Mouse (Mus musculus) left cerebral cortex, postnatal 4 days (tissue): ENCODE data around the gene Ppp1r14d. TPM values are rescaled to one million over a fixed set of nuclear protein-coding genes. Genes with fewer than 3 reads are reported as not detected.

Source experiments
- DNase-seq: peaks from one replicate; pipeline ENCODE4 v3.0.0-alpha.2; 2022
- intact Hi-C: fragments of 180-260 bp; cut with DNase I; formaldehyde crosslinking; loops from one replicate; pipeline ENCODE4 v1.15.1; 2025
- total RNA-seq, 2 experiments: library from RNA; stranded (reverse); gene quantifications; 2 replicates each; pipeline ENCODE4 v1.2.3; 2021

Ppp1r14d gene
- not detected for total RNA-seq

DNA sequence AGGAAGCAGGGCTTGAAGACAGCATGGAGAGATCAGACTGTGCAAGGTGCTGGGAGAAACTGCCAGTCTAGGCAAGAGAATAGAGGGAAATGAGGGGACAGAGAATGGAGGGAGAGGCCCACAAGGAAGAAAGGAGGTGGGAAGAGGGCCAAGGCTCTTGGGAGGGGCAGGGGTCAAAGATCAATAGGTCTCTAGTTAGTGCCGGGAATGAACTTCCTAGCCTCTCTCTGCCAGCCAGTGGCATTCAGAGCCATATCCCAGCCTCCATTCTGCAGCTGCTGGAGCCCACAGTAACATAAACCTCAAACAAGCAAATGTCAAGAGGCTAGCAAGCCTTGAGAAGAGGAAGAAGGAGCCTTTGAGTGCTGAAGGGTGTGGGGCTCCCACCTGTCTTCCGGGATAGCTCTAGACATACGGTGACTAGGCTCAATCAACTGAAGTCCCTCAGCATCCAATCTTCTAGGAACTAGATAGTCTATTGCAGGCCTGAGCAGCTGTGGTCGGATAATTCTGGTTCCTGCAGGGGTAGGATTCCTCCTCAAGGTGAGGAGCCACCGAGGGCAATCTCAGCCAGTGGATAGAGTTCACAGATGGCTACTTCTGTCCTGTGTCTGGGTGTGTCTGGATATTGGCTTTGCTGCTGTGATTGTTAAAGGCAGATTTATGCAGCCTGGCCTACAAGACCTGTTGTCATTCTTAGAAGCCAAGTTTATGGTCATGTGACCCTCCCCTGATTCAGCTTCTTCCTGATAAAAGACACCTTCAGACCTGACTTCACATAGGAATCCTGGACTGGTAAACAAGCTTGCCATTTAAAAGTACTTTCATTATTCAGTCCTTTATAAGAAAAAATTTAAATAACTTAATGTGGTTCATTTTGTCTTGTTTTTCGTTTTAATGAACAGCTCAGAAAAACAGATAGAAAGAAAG lies at the start of gene Ppp1r14d:
TSS of gene Ppp1r14d (minus strand) at position 132 of the 930 bp plus-strand sequence.
- intact Hi-C loops: no loop called here
- no peak for DNase-seq

DNA sequence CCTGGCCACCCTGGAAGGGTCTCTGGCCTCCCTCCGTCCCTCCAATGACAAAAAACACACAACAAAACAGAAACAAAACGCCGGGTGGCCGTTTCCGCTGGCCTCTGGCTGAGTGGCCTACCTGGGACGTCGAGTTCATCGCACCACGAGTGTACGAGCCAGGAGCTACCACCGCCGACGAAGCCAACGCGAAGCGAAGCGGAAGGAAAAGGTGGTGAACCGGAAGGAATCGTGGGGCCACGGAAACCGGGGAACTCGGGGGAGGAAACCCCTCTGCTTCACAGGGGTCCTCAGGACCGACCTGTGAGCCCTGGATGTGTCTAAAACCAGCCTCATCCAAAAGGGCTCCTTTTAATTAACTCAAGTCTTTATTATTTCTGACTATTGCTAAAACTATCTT lies 48.1 kb upstream of the Ppp1r14d start:
- intact Hi-C loops: no loop called here
- DNase-seq: no peak

DNA sequence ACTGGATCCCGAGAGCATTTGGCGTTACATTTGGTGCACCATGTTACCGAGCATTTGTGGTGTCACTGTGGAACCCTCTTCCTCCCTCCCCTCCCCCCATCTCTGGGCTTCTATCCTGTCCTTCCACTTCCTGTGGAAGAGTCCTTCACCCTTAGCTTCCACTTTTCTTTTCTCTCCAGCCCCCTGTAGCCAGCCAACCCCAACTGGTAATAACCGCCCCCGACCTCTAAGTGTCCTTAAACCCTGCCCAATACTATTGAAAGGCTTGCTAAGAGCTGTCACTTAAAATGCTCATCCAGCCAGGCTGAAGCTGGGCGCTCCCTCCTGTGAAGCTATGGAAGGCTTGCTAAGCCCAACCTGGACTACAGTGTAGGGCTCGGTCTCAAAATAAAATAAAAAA lies 47.2 kb upstream of the Ppp1r14d start:
- DNase-seq: no peak
- intact Hi-C loops: no loop called here

DNA sequence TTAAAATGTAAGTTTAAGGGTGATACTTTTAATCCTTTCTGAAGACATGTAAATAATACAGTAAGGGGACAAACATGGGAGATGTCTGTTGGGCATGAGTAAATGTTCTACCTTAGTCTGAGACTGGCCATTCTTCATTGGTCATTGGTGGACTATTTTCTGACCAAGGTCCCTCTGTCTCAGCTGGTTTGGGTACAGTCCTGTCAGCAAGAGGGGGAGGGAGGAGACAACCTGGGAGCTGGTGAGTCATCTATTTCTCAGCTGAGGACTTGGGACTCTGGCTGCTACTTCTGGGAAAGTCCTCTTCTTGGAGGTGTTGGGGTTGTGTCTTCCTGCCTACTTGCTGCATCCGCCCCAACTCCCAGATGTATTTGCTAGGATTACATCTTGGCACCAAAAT lies 44.4 kb upstream of the Ppp1r14d start:
- DNase-seq: no peak
- intact Hi-C loops: no loop called here

DNA sequence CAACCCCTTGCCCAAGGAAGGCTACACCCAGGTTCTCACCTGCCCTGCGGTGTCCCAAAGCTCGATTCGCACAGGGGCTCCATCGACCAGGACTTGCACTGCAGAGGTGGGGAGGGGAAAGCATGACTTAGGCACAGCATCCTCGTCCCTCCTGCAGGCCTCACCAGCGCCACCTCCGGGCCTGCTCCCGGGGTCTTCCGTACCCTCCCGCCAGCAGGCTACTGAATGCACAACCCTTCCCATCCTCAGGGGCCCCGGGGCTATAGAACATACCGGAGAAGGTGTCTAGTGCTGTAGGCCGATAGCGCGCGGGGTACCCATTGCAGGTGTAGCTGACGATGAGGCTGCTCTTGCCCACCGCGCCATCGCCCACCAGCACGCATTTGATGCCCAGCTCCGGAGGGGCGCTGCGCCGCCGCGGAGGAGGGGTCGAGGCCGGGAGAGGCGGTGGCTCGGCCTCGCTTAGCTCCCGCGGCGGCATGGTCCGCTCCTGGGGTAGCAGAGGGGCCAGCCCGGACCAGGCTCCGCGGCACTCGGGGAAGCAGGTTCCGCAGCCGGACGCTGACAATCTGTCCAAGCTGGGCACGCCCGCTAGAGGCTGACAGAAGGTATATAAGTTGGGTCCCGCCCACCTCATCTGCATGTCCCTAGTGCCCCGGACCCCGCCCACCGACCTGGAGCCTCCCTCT lies 41.1 kb upstream of the Ppp1r14d start, which contains the start of gene Rhov:
TSS of gene Rhov (minus strand) at position 630 of the 689 bp plus-strand sequence.
- intact Hi-C loops: no loop called here
- peak; percentile 79 for DNase-seq

DNA sequence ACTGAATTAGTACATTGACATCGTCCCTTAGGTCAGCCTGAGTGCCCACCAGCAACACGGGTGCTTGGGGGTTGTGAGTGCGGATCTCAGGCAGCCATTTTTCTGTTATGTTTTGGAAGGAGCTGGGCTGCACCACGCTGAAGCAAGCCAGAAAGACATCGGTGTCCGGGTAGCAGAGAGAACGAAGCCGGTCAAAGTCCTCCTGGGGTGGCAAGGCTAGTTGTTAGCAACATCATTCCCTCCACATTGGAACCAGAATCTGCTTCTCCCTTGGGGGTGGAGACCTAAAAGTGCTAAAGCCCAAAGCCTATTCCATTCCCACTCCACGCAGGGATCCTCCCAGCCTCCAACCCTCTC lies 40.6 kb upstream of the Ppp1r14d start:
- intact Hi-C loops: no loop called here
- DNase-seq: no peak

DNA sequence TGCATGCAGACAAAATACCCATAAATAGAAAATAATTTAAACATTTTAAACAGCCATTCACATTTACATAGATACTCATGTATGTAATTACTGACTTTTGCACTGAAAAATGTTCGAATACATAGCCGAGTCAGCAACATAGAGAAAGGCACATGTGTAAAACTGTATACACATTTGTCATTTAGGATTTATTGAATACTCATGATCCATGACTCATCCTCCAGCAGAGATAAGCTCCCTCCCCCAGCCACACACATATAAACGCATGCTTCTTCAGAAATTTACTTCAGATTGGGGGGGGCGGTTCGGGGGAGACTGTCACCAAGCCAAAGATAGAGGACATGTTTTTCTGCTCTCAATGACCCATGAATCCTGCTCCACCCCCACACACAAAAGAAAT lies 34.1 kb upstream of the Ppp1r14d start:
- no peak for DNase-seq
- intact Hi-C loops: no loop called here

DNA sequence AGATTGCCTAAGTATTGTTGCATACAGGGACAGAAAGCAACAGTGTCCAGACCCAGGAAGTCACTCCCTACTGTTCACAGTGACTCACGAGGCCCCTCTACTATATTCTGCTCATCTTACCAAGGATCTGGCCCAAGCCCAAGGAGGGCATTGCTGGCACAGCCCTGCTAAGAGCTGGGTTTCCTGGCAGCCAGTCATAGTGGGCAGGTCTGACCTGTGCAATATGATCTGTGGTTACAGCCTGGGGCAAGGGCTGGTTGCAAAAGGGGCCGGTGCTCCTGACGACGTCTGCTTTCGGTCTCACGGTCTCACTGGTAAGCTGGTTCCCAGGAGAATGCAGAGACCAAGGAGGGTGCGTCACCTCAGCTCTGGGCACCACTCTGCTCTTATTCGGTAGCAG lies 33.3 kb upstream of the Ppp1r14d start:
- intact Hi-C loops: no loop called here
- DNase-seq: peak; percentile 74

DNA sequence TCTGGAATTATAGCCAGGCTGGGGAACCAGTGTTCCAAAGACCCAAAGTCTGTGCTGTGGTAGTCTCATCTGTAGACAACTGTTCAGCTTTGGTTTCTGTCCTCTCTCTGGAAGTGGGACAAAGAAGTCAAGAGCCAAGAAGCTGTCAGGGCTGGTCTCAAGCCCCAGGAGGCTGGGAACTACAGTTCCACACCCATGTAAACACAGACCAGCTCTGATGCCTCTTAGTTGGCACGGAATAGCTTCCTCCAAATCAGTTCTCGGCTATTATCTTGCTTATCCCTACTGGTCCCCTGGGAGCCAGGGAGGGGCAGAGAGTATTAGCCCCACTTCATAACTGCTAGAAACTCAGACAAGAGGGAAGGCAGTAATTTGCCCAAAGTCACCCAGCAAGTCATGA lies 31.6 kb upstream of the Ppp1r14d start:
- DNase-seq: no peak
- intact Hi-C loops: no loop called here

DNA sequence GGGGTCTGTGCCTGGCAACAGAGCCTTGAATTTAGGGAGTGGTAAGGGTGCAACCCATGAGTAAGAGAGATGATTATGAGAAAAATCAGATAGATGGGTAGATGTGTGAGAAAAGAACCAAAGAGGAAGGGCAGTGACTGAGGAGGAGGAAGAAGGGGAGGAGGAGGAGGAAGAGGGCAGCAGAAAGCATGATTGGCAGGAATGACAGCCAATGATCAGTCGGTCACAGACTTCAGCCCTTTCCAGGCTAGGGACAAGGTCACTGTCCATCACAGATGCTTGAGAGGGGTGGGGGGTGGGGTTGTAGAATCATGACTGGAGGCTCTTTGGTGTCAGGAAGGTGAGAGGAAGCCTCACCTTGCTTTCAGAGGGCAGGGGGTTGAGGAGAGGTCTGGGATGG lies 30.8 kb upstream of the Ppp1r14d start:
- no peak for DNase-seq
- intact Hi-C loops: no loop called here

DNA sequence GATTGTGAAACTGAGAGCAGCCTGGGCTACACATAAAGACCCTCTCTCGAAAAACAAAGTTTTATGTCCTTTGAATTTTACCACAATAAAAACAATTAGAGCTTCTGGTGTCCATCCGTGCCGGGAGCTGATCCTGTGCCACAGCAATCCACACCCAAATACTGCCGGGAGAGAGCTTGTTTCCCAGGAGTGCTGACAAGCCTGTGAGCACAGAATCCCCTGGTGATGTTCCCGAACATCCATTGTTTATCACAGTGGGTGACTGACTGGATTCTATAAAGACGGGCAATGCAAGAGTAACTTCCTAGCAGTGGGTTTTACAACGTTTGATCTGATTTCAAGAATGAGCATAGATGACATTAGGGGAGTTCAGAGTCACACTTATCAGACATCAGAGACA lies 25.3 kb upstream of the Ppp1r14d start:
- DNase-seq: no peak
- intact Hi-C loops: loop anchor here (5.0 kb wide), 1 partner anchor 182 kb away; no protein-coding TSS in a partner anchor

DNA sequence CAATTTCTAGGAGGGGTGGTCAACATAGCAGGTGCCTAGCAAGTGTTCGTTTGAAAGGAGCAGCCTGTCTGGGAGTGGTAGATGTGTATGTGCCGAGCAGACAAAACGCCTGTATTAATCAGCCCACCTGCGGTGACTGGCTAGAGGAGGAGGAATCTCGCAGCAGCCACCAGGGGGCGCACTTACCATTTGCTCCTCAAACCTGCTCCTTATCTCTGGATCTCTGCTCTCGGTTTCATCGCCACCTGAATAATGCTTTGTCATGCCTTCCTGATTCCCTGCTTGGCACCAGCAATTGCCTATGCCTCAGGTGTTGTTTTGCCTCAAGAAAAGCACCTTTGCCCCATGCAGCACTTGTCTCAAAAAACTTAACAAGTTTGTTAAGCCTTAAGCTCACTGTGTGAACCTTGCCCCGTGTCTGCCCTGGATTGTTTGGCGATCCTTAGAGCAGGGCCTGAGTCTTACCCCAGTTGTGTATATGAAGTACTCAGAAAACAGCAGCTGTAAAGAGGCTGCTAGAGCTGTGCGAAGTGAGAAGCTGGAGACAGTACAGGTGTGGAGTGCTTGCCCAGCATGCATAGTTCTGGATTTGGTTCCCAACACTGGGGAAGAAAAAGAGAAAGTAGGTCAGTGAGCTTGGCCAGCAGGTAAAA lies 21.2 kb upstream of the Ppp1r14d start:
- peak; percentile 90 for DNase-seq
- intact Hi-C loops: loop anchor here (5.0 kb wide), 1 partner anchor 186 kb away; no protein-coding TSS in a partner anchor

DNA sequence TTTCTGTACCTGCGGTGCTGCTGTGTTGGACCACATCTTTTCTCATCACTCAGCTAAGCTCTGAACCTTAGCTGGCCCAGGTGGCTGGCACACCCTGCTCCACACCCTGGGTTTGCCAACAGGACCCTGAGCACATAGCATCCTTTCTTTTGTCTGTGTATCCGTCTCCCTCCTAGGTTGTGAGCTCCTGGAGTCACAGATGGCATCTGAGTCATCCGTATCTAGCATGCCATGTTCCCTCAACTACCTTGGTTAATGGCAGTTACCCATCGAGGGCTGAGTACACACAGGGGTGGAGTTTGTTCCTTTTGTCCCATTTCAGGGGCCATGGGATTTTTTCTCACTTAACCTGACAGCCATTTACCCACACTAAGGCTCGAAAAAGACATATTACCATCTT lies 20.7 kb upstream of the Ppp1r14d start:
- no peak for DNase-seq
- intact Hi-C loops: loop anchor here (5.0 kb wide), 1 partner anchor 187 kb away; no protein-coding TSS in a partner anchor

DNA sequence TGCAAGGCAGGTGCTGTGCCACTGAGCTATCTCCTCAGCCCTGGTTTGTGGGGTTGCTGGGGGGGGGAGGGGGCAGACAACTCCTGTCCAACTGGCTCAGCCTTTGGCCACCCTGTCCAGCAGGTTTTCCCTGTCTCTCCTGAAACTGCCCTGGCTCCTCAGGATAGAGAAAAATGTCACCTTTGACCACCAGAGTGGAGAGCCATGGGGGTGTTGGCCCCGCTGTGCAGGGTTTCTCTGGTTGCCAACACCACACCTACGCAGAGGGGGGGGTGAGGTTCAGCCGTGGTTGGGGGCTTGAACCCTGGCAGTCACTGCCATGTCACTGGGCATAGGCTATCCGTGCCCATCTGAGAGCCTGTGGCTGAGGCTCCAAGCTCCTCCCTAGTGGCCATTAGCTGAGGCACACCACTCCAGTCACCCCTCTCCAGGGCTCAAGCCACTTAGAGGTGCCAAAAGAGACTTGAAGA lies 19.9 kb upstream of the Ppp1r14d start:
- intact Hi-C loops: loop anchor here (5.0 kb wide), 1 partner anchor 188 kb away; no protein-coding TSS in a partner anchor
- no peak for DNase-seq

DNA sequence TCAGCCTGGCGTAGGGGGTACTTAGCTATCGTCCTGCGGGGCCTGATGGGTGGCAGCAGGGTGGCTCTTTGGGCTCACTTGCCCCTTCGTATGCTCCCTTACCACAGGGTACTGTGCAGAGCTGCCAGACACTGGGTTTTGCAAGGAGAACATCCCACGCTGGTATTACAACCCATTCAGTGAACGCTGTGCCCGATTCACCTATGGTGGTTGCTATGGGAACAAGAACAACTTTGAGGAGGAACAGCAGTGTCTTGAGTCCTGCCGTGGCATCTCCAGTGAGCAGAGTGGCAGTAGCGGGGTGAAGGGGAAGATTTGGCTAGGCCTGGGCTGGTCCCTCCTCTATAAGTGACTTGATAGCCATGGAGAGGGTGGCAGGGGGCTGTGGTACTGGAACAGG lies 18.2 kb upstream of the Ppp1r14d start:
- DNase-seq: no peak
- intact Hi-C loops: no loop called here

DNA sequence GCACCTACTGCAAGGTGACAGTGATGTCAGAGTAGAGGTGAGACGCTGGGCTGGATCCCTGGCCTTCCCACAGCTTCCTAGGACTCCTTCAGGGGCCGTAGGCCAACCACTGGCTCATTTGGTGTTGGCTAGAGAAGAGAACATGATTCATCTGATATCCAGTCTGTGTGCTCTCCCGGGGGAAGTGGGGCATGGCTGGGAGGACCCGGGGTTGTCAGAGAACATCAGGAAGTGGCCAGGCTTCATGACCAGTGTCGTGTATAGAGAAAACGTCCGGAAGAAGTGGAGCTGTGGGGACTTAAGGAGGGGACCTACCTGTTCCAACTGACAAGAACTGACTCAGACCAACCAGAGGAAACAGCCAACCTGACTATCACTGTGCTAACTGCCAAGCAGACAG lies 15.5 kb upstream of the Ppp1r14d start:
- DNase-seq: no peak
- intact Hi-C loops: no loop called here

DNA sequence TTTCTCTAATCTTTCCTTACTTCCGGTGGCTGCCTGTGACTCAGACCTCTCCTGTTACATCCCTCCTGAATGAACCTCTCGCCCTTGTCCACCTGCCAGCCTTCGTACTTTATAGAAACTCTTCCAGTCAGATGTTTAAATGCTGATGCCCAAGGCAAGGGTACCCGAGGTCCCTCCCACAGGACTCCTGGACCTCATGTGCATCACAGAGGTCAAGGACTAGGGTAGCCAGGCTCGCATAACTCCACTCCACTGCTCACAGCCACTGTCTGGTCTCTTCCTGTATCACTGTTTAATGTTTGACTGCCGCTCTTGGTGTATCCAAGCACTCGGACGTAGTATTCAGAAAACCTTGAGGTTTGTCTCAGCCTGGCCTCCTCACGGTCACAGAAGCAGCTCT lies 12.8 kb upstream of the Ppp1r14d start:
- intact Hi-C loops: no loop called here
- DNase-seq: no peak

DNA sequence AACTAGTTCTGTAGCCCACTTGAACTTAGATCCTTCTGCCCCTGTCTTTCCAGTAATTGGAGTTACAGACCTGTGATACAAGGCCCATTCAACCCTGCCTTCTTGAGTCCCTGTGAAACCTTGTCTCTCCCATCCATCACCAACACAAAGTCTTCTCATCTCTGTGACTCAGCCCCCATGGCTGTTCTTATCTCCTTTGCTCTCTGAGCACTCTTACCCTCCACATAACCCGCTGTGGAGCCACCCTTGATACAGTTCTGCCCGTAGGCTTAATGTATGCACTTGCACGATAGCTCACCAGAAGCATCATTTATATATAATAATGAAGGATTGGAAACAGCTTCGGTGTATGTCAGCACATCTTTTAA lies 11.1 kb upstream of the Ppp1r14d start:
- intact Hi-C loops: no loop called here
- no peak for DNase-seq

DNA sequence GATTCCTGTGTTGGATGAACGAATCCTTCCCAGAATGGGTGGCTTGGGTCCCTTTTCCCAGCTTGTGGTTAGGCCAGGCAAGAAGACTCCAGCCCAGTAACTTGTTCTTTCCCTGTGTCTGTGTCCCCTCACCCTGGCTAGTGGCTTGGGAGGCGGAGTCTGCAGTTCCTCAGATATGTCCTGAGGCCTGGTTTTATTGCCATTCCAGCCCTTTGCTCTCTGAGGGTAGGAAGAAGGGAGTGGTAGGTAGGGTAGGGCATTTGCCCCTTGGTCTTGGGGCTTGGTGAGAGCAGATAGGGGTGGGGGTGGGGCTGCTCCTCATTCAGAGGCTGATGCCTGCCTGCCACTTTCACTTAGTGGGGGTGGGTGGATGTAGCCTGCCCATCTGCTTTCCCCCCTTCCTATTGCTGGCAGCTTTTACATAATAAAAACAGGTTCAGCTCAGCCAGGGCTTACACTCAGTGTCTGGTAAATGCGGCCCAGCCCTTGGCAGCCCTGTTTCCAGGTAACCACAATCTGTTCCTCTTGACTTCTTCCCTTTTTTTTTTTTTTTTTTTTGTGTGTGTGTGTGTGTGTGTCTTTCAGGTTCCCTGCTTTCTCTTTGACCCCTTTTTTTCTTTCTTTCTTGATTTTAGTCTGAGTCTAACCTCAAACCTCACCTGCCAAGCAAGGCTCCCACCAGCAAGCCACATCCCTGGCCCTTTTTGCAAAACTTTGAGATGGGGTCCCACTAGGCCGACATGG lies 10.5 kb upstream of the Ppp1r14d start:
- no peak for DNase-seq
- intact Hi-C loops: no loop called here

DNA sequence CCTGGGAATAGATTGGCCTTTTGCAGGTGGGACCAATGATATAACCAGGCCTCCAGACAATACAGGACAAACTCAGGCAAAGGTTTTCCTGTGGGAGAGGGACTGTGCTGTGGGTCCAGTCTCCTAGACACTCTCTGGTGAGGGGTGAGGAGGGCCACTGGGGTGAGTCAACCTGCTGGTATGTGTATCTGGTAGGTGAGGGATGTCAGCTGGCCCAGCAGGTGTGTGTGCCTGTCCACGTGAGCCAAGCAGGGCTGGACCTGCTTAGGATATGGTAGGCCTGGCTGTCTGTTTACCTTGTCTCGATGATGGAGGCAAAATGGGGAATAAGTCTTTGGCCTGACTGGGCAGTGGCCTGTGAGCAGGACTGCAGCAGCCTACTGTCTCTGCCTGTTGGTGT lies 9.0 kb upstream of the Ppp1r14d start:
- DNase-seq: no peak

DNA sequence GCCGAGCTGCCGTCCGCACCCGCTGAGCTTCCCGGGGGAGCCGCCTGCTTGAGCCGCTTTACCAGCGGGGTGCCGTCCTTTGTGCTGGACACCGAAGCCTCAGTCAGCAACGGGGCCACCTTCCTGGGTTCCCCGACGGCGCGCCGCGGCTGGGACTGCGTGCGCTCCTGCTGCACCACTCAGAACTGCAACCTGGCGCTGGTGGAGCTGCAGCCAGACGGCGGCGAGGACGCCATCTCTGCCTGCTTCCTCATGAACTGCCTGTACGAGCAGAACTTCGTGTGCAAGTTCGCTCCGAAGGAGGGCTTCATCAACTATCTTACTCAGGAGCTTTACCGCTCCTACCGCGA lies 8.1 kb upstream of the Ppp1r14d start:
- intact Hi-C loops: no loop called here
- DNase-seq: no peak

More for the DNA sequence above, 9.0 kb upstream of the Ppp1r14d start:
- intact Hi-C loops: no loop called here
